Mouse (Mus musculus): ENCODE results near the gene Tbc1d14. TPM values are rescaled to one million over a fixed set of nuclear protein-coding genes. Genes with fewer than 3 reads are reported as not detected.

The Tbc1d14 gene
- total RNA-seq, 2 experiments from 2014 or later: 101 to 105 TPM

GRCm38 (mm10) chr5:36515126-36515525, 78.0 kb downstream of the Tbc1d14 start:
- DNase-seq (ENCODE audit: low spot score in 2 of 2): no peak
- no peak for TF ChIP-seq CTCF (conservative IDR thresholded peaks at IDR 0.05)
- Histone ChIP-seq H3K4me3 (no peak overlapping the region), H3K27ac (peak overlapping the region; percentile 85)

- no peak for DNase-seq (ENCODE audit: low spot score in 2 of 2)
- Histone ChIP-seq H3K4me3 (no peak overlapping the region), H3K27ac (no peak overlapping the region; the same call in 1 of the 2 replicates)
- TF ChIP-seq CTCF (conservative IDR thresholded peaks at IDR 0.05): no peak
Measured at GRCm38 (mm10) chr5:36510956-36511355, 82.1 kb downstream of the Tbc1d14 start.

- no peak overlapping the region; the same call in 1 of the 2 replicates for H3K27ac ChIP-seq
- no peak for TF ChIP-seq CTCF (conservative IDR thresholded peaks at IDR 0.05)
- no peak overlapping the region for H3K4me3 ChIP-seq
- DNase-seq (ENCODE audit: low spot score in 2 of 2): no peak
Measured at GRCm38 (mm10) chr5:36508351-36508750, 84.7 kb downstream of the Tbc1d14 start.

GRCm38 (mm10) chr5:36505643-36506042, 87.4 kb downstream of the Tbc1d14 start:
- Histone ChIP-seq H3K27ac (no peak overlapping the region), H3K4me3 (no peak overlapping the region)
- no peak for DNase-seq (ENCODE audit: low spot score in 2 of 2)
- no peak for TF ChIP-seq CTCF (conservative IDR thresholded peaks at IDR 0.05)

DNA sequence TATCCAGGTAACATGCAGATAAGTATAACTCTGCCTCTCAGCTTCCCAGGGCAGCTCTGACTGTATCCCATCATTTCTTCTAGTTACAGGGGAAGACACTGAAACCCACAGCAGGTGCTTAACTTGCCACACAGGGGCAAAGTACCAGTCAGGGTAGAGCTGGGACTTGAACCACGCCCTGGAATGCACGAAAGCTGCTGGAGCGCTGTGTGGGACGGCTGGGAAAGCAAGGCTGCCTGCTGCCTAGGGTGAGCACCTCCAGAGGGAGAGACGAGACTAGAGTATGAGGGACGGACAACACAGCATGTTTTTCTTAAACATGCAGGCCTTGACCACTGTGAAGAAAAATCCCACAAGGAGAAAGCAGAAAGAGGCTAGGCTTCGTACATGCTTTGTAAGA, 87.8 kb downstream of the Tbc1d14 start:
- Histone ChIP-seq H3K27ac (no peak overlapping the region), H3K4me3 (no peak overlapping the region)
- DNase-seq (ENCODE audit: low spot score in 2 of 2): no peak
- no peak for TF ChIP-seq CTCF (conservative IDR thresholded peaks at IDR 0.05)

- DNase-seq (ENCODE audit: low spot score in 2 of 2): no peak
- Histone ChIP-seq H3K27ac (peak overlapping the region; percentile 58), H3K4me3 (no peak overlapping the region)
- TF ChIP-seq CTCF (conservative IDR thresholded peaks at IDR 0.05): no peak
Measured at GRCm38 (mm10) chr5:36494709-36495108, 98.4 kb downstream of the Tbc1d14 start.

DNA sequence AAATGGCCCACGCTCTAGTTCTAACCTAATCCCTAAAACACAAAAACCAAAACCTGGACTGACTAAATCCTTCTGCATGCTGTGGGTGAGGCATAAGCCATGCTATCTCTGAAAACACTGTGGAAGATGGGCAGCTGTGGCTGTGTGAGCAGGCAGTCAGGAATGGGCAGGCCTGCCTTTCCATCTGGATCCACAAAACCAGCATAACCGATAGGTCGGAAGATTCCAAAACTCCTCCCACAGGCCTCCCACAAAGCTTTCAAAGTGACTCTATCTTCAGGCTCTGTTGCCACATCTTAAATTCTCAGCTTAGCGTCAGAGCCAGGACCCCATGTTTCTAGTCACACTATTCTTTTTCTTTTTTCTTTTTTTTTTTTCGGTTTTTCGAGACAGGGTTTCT, 99.2 kb downstream of the Tbc1d14 start:
- TF ChIP-seq CTCF (conservative IDR thresholded peaks at IDR 0.05): no peak
- peak overlapping the region; percentile 68 for H3K27ac ChIP-seq
- peak; percentile 53 to 82 for DNase-seq (ENCODE audit: low spot score in 2 of 2)
- H3K4me3 ChIP-seq: no peak overlapping the region

DNA sequence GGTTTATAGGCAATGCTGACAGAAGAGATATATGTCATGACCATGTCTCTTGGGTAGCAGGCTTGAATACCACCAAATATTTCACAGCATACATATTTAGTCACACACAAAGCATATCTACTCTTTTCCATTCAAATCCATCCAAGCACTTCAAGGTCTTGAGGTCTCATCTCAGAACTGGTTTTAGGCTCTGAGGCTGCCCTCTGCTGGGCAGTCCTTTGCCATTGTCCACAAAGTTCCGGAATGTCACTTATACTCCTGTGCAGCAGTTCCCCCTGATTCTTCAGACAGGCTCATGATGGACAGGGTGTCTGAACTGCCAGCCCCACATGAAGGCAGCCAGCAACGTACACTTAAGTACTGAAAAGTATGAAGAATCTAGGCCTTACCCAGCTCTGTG, 103.9 kb downstream of the Tbc1d14 start:
- Histone ChIP-seq H3K4me3 (no peak overlapping the region), H3K27ac (no peak overlapping the region)
- no peak for DNase-seq (ENCODE audit: low spot score in 2 of 2)
- peak; percentile 71 for TF ChIP-seq CTCF (conservative IDR thresholded peaks at IDR 0.05)

DNA sequence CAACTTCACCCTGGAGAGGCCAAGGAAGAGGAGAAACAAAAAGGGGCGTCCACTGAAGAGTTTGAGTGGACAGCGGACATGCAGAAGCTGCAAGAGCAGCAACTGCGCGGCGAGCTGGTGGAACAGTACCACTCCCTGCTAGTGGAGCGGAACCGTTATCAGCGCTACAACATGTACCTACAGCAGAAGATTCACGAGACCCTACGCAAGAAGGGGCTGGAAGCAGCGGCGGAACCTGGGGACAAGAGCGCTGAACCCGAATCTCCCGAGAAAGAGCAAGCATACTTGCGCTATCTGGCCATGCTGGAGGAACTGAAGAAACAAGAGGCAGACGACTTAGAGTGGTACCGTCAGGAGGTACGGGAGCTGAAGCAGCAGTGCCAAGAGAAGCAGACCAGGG, 107.8 kb downstream of the Tbc1d14 start:
- TF ChIP-seq CTCF (conservative IDR thresholded peaks at IDR 0.05): no peak
- Histone ChIP-seq H3K27ac (no peak overlapping the region), H3K4me3 (peak overlapping the region; percentile 74)
- no peak for DNase-seq (ENCODE audit: low spot score in 2 of 2)

GRCm38 (mm10) chr5:36484171-36484990, 108.7 kb downstream of the Tbc1d14 start, which contains the start of the genes Tada2b and Ccdc96:
Gene Tada2b, minus strand, starts transcription at chr5:36484285.
Gene Ccdc96, plus strand, starts transcription at chr5:36484588.
- peak; percentile 96 to 99 for DNase-seq (ENCODE audit: low spot score in 2 of 2)
- TF ChIP-seq CTCF (conservative IDR thresholded peaks at IDR 0.05): peak; percentile 73
- Histone ChIP-seq H3K4me3 (peak within 1 kb of the TSS; percentile 95), H3K27ac (peak within 1 kb of the TSS; percentile 95)

DNA sequence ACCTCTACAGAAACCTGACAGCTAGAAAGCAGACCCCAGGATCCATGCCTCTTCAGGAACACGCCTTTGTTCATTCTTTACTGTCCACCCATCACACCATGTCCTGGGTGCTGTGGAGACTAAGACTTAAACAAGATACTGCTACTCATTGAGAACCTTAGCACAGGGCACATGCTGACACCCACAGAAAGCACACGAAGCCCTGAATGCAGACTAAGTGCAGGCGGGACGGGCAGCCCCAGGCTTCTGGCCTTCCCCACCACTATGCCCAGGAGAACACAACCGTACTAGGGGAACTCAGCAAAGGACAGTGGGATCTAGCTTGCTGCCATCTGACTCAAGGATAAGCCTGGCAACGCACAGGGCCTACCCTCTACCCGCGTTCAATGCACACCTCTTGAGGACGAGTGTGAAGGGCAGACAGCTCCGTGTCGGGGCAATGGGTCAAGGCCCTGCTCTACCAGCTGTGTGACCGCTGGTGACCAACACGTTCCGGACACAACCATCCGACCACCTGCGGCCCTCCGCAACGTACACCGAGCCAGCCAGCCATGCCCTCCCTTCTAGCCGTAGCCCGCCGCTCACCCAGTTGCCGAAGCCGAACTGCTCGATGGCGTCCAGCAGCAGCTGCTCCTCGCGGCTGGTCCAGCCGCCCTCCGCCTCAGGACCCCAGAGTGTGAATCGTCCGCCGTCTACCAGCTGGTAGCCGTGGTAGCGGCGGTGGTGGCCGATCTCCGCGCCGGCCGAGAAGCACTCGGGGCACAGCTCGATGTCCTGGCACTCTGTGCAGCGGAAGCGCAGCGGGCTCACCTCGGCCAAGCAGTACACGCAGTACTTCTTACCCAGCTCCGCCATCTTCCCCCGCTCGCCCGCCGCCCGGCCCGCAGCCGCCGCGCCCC, 109.6 kb downstream of the Tbc1d14 start:
- H3K27ac ChIP-seq: peak overlapping the region; percentile 95
- no peak for DNase-seq (ENCODE audit: low spot score in 2 of 2)
- H3K4me3 ChIP-seq: peak overlapping the region; percentile 95
- no peak for TF ChIP-seq CTCF (conservative IDR thresholded peaks at IDR 0.05)

DNA sequence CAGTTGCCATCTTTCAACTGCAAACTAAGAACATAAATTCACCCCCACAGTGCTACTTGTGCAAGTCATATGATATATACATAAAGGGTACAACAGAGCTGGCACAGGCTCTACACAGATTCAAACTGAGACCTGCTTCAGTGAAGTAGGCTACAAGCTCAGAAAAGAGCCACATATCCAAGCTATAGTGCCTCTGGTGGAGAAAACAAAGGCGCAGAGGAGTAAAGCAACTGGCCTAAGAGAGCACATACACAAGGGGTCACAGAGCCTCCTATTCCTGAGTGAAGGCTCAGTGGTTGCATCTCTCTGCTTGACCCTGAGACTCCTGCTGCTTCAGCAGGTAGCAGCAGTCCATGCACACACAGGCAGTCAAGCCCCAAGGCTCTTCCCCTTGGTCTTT, 112.0 kb downstream of the Tbc1d14 start:
- DNase-seq (ENCODE audit: low spot score in 2 of 2): no peak
- Histone ChIP-seq H3K27ac (no peak overlapping the region), H3K4me3 (no peak overlapping the region)
- TF ChIP-seq CTCF (conservative IDR thresholded peaks at IDR 0.05): peak; percentile 56

DNA sequence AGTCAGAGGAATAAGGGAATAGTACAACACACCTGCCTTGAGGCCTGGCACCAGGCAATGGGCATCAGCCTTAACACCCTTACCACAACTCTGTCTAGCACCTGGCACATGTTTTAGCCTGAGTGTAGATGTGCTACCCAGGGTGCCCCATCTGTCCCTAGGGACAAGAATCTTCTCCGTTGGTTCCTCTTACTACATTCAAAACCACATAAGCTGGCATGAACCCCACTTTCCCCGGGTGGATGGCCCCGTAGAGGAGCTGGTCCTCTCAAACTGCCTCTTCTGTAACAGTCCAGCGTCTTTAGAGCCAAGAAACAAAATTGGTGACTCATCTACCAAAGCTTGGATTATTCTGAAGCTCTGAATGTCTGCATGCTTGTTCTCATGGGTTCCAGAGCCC, 112.7 kb downstream of the Tbc1d14 start:
- 0 out of 2 replicates have a peak overlapping the region, but pooled peaks have one; percentile 15 for H3K27ac ChIP-seq
- no peak for TF ChIP-seq CTCF (conservative IDR thresholded peaks at IDR 0.05)
- no peak overlapping the region for H3K4me3 ChIP-seq
- DNase-seq (ENCODE audit: low spot score in 2 of 2): no peak
